Mouse (Mus musculus): ENCODE data around the gene Tunar. TPM values are rescaled to one million over a fixed set of nuclear protein-coding genes. Genes with fewer than 3 reads are reported as not detected.

Gene Tunar
- polyA plus RNA-seq, 1 experiment from 2014 or later = 0.17 TPM

GRCm38 (mm10) chr12:105338256-105338977 lies 4.7 kb downstream of the Tunar start:
- Histone ChIP-seq H3K27ac (ENCODE audit: low read length) (no peak overlapping the region), H3K9me3 (replicated peaks; ENCODE audit: control insufficient read depth, low read length) (no peaks in the 10 kb centered on the region), H3K4me1 (ENCODE audit: control insufficient read depth, insufficient read depth, low read length) (no peaks in the 10 kb centered on the region), H3K36me3 (ENCODE audit: control insufficient read depth, insufficient read depth, low read length) (no peaks in the 10 kb centered on the region), H3K4me2 (ENCODE audit: low read depth, low read length) (no peak overlapping the region), H3K4me3 (replicated peaks; ENCODE audit: low read length) (no peak overlapping the region), H3K9ac (ENCODE audit: low read length) (no peak overlapping the region), H3K27me3 (ENCODE audit: control insufficient read depth, insufficient read depth, low read length) (peaks cover 31% of the 10 kb centered on the region)
- 76% methylated on average over 11 of the region's 11 CpGs for WGBS
- ATAC-seq (ENCODE audit: insufficient read depth, low FRiP score) = no peak

GRCm38 (mm10) chr12:105341523-105341922 lies 7.9 kb downstream of the Tunar start:
- Histone ChIP-seq H3K27ac (ENCODE audit: low read length) (no peak overlapping the region), H3K9ac (ENCODE audit: low read length) (no peak overlapping the region), H3K9me3 (replicated peaks; ENCODE audit: control insufficient read depth, low read length) (no peaks in the 10 kb centered on the region), H3K4me3 (replicated peaks; ENCODE audit: low read length) (no peak overlapping the region), H3K4me2 (ENCODE audit: low read depth, low read length) (no peak overlapping the region), H3K27me3 (ENCODE audit: control insufficient read depth, insufficient read depth, low read length) (peaks cover 24% of the 10 kb centered on the region), H3K36me3 (ENCODE audit: control insufficient read depth, insufficient read depth, low read length) (no peaks in the 10 kb centered on the region), H3K4me1 (ENCODE audit: control insufficient read depth, insufficient read depth, low read length) (no peaks in the 10 kb centered on the region)
- 49% methylated on average over 9 of the region's 9 CpGs for WGBS
- no peak for ATAC-seq (ENCODE audit: insufficient read depth, low FRiP score)

- Histone ChIP-seq H3K4me1 (ENCODE audit: control insufficient read depth, insufficient read depth, low read length) (no peaks in the 10 kb centered on the region), H3K36me3 (ENCODE audit: control insufficient read depth, insufficient read depth, low read length) (no peaks in the 10 kb centered on the region), H3K9ac (ENCODE audit: low read length) (no peak overlapping the region), H3K9me3 (replicated peaks; ENCODE audit: control insufficient read depth, low read length) (no peaks in the 10 kb centered on the region), H3K27ac (ENCODE audit: low read length) (no peak overlapping the region), H3K4me2 (ENCODE audit: low read depth, low read length) (no peak overlapping the region), H3K27me3 (ENCODE audit: control insufficient read depth, insufficient read depth, low read length) (0 out of 2 replicates have a peak, but pooled peaks cover 2% of the 10 kb centered on the region), H3K4me3 (replicated peaks; ENCODE audit: low read length) (no peak overlapping the region)
- ATAC-seq (ENCODE audit: insufficient read depth, low FRiP score) = no peak
- 74% methylated on average over 7 of the region's 7 CpGs for WGBS
Measured at GRCm38 (mm10) chr12:105344460-105344859, 10.8 kb downstream of the Tunar start.

GRCm38 (mm10) chr12:105346861-105347260 lies 13.2 kb downstream of the Tunar start:
- ATAC-seq (ENCODE audit: insufficient read depth, low FRiP score) = no peak
- 47% methylated on average over 4 of the region's 4 CpGs for WGBS
- H3K4me2 ChIP-seq (ENCODE audit: low read depth, low read length) = no peak overlapping the region
- H3K27me3 ChIP-seq (ENCODE audit: control insufficient read depth, insufficient read depth, low read length) = no peaks in the 10 kb centered on the region
- no peak overlapping the region for H3K4me3 ChIP-seq (replicated peaks; ENCODE audit: low read length)
- H3K4me1 ChIP-seq (ENCODE audit: control insufficient read depth, insufficient read depth, low read length) = no peaks in the 10 kb centered on the region
- no peaks in the 10 kb centered on the region for H3K36me3 ChIP-seq (ENCODE audit: control insufficient read depth, insufficient read depth, low read length)
- H3K9me3 ChIP-seq (replicated peaks; ENCODE audit: control insufficient read depth, low read length) = no peaks in the 10 kb centered on the region
- H3K9ac ChIP-seq (ENCODE audit: low read length) = no peak overlapping the region
- no peak overlapping the region for H3K27ac ChIP-seq (ENCODE audit: low read length)

- no peaks in the 10 kb centered on the region for H3K27me3 ChIP-seq (ENCODE audit: control insufficient read depth, insufficient read depth, low read length)
- no peak for ATAC-seq (ENCODE audit: insufficient read depth, low FRiP score)
- no peak overlapping the region for H3K27ac ChIP-seq (ENCODE audit: low read length)
- no peak overlapping the region for H3K4me3 ChIP-seq (replicated peaks; ENCODE audit: low read length)
- H3K4me1 ChIP-seq (ENCODE audit: control insufficient read depth, insufficient read depth, low read length) = no peaks in the 10 kb centered on the region
- no peaks in the 10 kb centered on the region for H3K9me3 ChIP-seq (replicated peaks; ENCODE audit: control insufficient read depth, low read length)
- H3K36me3 ChIP-seq (ENCODE audit: control insufficient read depth, insufficient read depth, low read length) = no peaks in the 10 kb centered on the region
- H3K9ac ChIP-seq (ENCODE audit: low read length) = no peak overlapping the region
- H3K4me2 ChIP-seq (ENCODE audit: low read depth, low read length) = no peak overlapping the region
- WGBS = 77% methylated on average over 13 of the region's 13 CpGs
Measured at GRCm38 (mm10) chr12:105347261-105347660, 13.6 kb downstream of the Tunar start.

GRCm38 (mm10) chr12:105354266-105354665 lies 20.6 kb downstream of the Tunar start:
- no peak for ATAC-seq (ENCODE audit: insufficient read depth, low FRiP score)
- H3K4me3 ChIP-seq (replicated peaks; ENCODE audit: low read length) = no peak overlapping the region
- 80% methylated on average over 9 of the region's 9 CpGs for WGBS
- H3K9ac ChIP-seq (ENCODE audit: low read length) = no peak overlapping the region
- no peak overlapping the region for H3K27ac ChIP-seq (ENCODE audit: low read length)
- no peaks in the 10 kb centered on the region for H3K27me3 ChIP-seq (ENCODE audit: control insufficient read depth, insufficient read depth, low read length)
- H3K9me3 ChIP-seq (replicated peaks; ENCODE audit: control insufficient read depth, low read length) = no peaks in the 10 kb centered on the region
- no peaks in the 10 kb centered on the region for H3K4me1 ChIP-seq (ENCODE audit: control insufficient read depth, insufficient read depth, low read length)
- H3K4me2 ChIP-seq (ENCODE audit: low read depth, low read length) = no peak overlapping the region
- no peaks in the 10 kb centered on the region for H3K36me3 ChIP-seq (ENCODE audit: control insufficient read depth, insufficient read depth, low read length)

GRCm38 (mm10) chr12:105354772-105355171 lies 21.1 kb downstream of the Tunar start:
- Histone ChIP-seq H3K4me2 (ENCODE audit: low read depth, low read length) (no peak overlapping the region), H3K27ac (ENCODE audit: low read length) (no peak overlapping the region), H3K27me3 (ENCODE audit: control insufficient read depth, insufficient read depth, low read length) (no peaks in the 10 kb centered on the region), H3K36me3 (ENCODE audit: control insufficient read depth, insufficient read depth, low read length) (no peaks in the 10 kb centered on the region), H3K4me1 (ENCODE audit: control insufficient read depth, insufficient read depth, low read length) (no peaks in the 10 kb centered on the region), H3K9me3 (replicated peaks; ENCODE audit: control insufficient read depth, low read length) (no peaks in the 10 kb centered on the region), H3K4me3 (replicated peaks; ENCODE audit: low read length) (no peak overlapping the region), H3K9ac (ENCODE audit: low read length) (no peak overlapping the region)
- no peak for ATAC-seq (ENCODE audit: insufficient read depth, low FRiP score)
- 81% methylated on average over 8 of the region's 8 CpGs for WGBS

- Histone ChIP-seq H3K4me1 (ENCODE audit: control insufficient read depth, insufficient read depth, low read length) (no peaks in the 10 kb centered on the region), H3K9ac (ENCODE audit: low read length) (no peak overlapping the region), H3K27ac (ENCODE audit: low read length) (no peak overlapping the region), H3K27me3 (ENCODE audit: control insufficient read depth, insufficient read depth, low read length) (no peaks in the 10 kb centered on the region), H3K4me2 (ENCODE audit: low read depth, low read length) (no peak overlapping the region), H3K4me3 (replicated peaks; ENCODE audit: low read length) (no peak overlapping the region), H3K9me3 (replicated peaks; ENCODE audit: control insufficient read depth, low read length) (no peaks in the 10 kb centered on the region), H3K36me3 (ENCODE audit: control insufficient read depth, insufficient read depth, low read length) (no peaks in the 10 kb centered on the region)
- WGBS = 81% methylated on average over 13 of the region's 13 CpGs
- ATAC-seq (ENCODE audit: insufficient read depth, low FRiP score) = no peak
Measured at GRCm38 (mm10) chr12:105356781-105357180, 23.1 kb downstream of the Tunar start.

GRCm38 (mm10) chr12:105363648-105364047 lies 30.0 kb downstream of the Tunar start:
- no peaks in the 10 kb centered on the region for H3K36me3 ChIP-seq (ENCODE audit: control insufficient read depth, insufficient read depth, low read length)
- no peaks in the 10 kb centered on the region for H3K27me3 ChIP-seq (ENCODE audit: control insufficient read depth, insufficient read depth, low read length)
- no peaks in the 10 kb centered on the region for H3K9me3 ChIP-seq (replicated peaks; ENCODE audit: control insufficient read depth, low read length)
- no peaks in the 10 kb centered on the region for H3K4me1 ChIP-seq (ENCODE audit: control insufficient read depth, insufficient read depth, low read length)
- no peak overlapping the region for H3K27ac ChIP-seq (ENCODE audit: low read length)
- no peak overlapping the region for H3K9ac ChIP-seq (ENCODE audit: low read length)
- no peak for ATAC-seq (ENCODE audit: insufficient read depth, low FRiP score)
- no peak overlapping the region for H3K4me2 ChIP-seq (ENCODE audit: low read depth, low read length)
- WGBS = 48% methylated on average over 2 of the region's 2 CpGs
- no peak overlapping the region for H3K4me3 ChIP-seq (replicated peaks; ENCODE audit: low read length)

All from stomach, embryonic 16.5 days (tissue).